Mouse (Mus musculus) common myeloid progenitor, adult 5-6 weeks (primary cell): ENCODE data around the gene Abr. TPM values are rescaled to one million over a fixed set of nuclear protein-coding genes. Genes with fewer than 3 reads are reported as not detected.

Experiments used
- ATAC-seq: replicated peaks from 2 replicates; pipeline ENCODE4 v1.8.0; 2016; ENCODE audit warnings: low read depth, mild to moderate bottlenecking, moderate TSS enrichment, inconsistent platforms; ENCODE audit not compliant: poor library complexity, severe bottlenecking
- total RNA-seq: library from RNA; stranded (forward); fragments of 200-1000, 187-1606 nt; gene quantifications from 2 replicates; pipeline ENCODE4 v1.2.3, GENCODE M21; 2017

Gene Abr
- total RNA-seq, 1 experiment from 2014 or later, result 32.9 TPM

GRCm38 (mm10) chr11:76392532-76392931 lies 229.6 kb downstream of the Abr start:
- no peak for ATAC-seq

GRCm38 (mm10) chr11:76388711-76389110 lies 233.4 kb downstream of the Abr start:
- ATAC-seq, result no peak

GRCm38 (mm10) chr11:76387097-76387496 lies 235.0 kb downstream of the Abr start:
- ATAC-seq, result no peak

- no peak for ATAC-seq
These were observed 236.4 kb downstream of the Abr start for GRCm38 (mm10) chr11:76385746-76386145.

GRCm38 (mm10) chr11:76385017-76385416 lies 237.1 kb downstream of the Abr start:
- no peak for ATAC-seq

- no peak for ATAC-seq
These were observed 237.8 kb downstream of the Abr start for GRCm38 (mm10) chr11:76384307-76384706.

- ATAC-seq, result no peak
These were observed 239.3 kb downstream of the Abr start for GRCm38 (mm10) chr11:76382711-76383324.

- ATAC-seq, result no peak
These were observed 240.8 kb downstream of the Abr start for GRCm38 (mm10) chr11:76381201-76381885.

GRCm38 (mm10) chr11:76379921-76380544 lies 242.1 kb downstream of the Abr start:
- ATAC-seq, result no peak

- no peak for ATAC-seq
These were observed 245.7 kb downstream of the Abr start for GRCm38 (mm10) chr11:76376425-76376824.

GRCm38 (mm10) chr11:76374491-76375185 lies 247.5 kb downstream of the Abr start:
- no peak for ATAC-seq

- ATAC-seq, result no peak
These were observed 249.6 kb downstream of the Abr start for GRCm38 (mm10) chr11:76372534-76372933.

- no peak for ATAC-seq
These were observed 250.0 kb downstream of the Abr start for GRCm38 (mm10) chr11:76372120-76372519.

- ATAC-seq, result no peak
These were observed 251.6 kb downstream of the Abr start for GRCm38 (mm10) chr11:76370491-76370890.

Other genes starting within 250 kb of the Abr start
- 10.2 and 12.7 TPM in 2 replicates for gene Nxn, start 223.2 kb downstream of the Abr start, total RNA-seq
- gene Timm22, start 215.4 kb downstream of the Abr start, total RNA-seq, result 11.1 and 17.0 TPM in 2 replicates
- not detected in 2 replicates for gene Bhlha9, start 50.2 kb upstream of the Abr start, total RNA-seq
- gene Trarg1, start 57.5 kb upstream of the Abr start, total RNA-seq, result not detected in 2 replicates
- gene Gosr1, start 141.3 kb upstream of the Abr start, total RNA-seq, result 38.4 and 52.3 TPM in 2 replicates
- gene Cpd, start 224.7 kb upstream of the Abr start, total RNA-seq, result 11.6 and 11.8 TPM in 2 replicates